Mouse (Mus musculus) liver, adult (tissue): ENCODE measurements around the gene Ctrc.

ENCODE experiments used
- GATA4 ChIP-seq: IDR thresholded peaks from 2 replicates; pipeline ENCODE4 v1.6.1; 2014; ENCODE audit warnings: mild to moderate bottlenecking, low read length; ENCODE audit not compliant: insufficient replicate concordance

Ctrc gene

DNA sequence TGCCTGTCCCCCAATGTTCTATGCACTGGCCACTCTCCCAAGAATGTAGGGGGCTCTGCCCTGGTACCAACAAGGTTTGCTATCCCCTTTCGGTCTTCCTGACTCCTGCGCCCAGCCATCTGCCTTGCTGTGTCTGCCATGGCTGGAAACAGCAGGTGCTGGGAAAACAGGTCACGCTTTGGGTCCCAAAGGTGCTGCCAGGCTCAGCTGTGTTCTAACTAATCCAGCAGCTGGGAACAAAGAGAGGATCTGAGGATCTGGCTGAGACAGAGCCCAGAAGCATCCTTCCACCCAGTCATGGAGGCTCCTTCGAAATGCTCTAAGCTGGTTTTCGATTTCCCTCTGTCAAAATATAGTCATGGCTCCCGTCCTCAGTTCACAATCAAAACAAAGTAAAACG, 29.9 kb downstream of the Ctrc start:
- TF ChIP-seq GATA4: no peak

DNA sequence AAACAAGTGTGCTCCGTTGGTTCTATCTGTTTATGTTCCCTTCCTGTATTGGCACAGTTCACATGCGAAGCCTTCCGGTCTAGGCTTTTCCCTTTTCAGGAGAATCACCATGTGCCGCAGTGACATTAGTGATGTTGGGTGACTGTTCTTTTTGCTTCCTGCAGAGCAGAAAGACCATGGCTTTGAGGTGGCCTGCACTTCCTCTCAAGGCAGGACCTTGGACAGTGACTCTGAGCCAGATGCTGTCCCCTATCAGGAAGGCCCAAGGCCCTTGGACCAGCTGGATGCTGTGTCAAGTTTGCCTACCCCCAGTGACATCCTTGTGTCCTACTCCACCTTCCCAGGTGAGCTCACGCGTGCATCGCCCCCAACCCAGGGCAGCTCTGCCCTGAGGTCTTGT, 34.8 kb downstream of the Ctrc start:
- no peak for TF ChIP-seq GATA4

DNA sequence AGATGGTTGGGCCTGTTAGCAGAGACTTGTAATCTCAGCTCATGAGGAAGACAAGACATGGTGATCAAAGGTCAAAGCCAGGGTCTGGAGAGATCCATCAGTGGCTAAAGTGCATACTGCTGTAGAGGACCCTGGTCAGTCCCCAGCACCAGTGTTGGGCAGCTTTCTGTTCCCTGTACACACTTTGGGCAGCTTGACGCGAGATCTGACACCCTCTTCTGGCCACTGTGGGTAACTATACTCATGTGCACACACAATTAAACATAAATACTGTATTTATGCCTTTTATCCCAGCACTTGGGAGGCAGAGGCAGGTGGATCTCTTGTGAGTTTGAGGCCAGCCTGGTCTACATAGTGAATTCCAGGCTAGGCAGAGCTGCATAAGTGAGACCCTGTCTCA, 35.2 kb downstream of the Ctrc start:
- no peak for TF ChIP-seq GATA4

DNA sequence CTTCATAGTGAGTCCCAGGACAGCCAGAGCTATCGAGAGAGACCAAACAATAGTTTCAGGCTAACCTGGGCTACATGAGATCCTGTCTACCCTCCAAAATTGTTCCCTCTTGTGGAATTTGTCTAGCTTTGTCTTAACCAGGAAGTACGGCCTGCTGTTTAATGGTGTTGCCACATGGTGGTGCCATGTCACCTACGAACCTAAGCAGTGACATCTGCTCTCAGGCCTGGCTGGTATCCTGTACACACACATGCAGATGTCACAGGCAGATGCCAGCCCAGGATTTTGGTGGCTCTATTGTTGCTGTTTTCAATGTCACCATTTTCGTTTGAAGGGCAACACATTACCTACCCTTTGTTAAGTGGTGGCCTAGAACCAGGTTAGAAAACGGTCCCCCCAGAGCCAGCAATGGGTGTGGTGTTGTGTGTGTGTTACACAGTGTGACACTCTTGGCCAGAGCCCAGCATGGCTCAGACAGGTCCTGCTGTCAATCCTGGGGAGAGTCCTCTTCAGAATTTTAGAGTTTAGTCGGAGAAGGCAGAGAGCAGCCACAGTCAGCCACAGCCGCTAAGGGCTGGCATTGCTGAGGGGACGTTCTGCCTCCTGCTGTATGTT, 36.2 kb downstream of the Ctrc start:
- TF ChIP-seq GATA4: no peak

DNA sequence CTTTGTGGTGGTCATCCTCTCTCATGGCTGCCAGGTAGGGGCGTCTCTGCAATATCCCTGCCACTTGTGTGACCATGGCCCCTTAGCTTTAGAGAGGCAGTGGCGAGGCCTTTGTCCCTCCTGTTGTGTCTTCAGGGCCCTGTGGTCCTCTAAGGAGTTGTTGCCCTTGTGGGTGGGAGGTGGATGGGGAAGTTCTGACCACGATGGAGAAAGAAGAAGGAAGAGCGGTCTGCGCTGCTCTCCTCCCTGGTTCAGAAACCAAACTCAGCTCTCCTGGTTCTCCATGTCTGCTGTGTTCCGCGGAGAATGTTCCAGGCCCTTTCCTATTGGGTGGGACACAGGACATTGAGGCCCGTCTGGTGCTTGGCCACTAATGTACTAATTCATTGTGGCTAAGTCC, 40.3 kb downstream of the Ctrc start:
- no peak for TF ChIP-seq GATA4

DNA sequence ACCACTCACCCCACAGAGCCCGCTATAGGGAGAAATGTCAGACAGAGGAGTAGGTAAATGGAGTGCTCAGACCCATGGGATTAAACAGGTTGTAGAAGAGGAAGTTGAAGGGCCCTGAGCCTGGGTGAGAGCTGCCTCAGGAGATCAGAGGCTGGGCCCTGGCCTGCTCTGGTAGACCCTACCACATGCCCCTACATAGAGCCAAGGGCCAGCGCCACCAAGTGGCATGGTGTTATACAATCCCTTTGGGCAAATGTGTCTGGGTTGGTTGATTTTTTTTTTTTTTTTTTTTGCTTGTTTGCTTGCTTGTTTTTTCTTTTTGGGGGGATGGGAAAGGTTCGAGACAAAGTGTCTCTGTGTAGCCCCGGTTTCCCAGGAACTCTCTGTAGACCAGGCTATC, 42.1 kb downstream of the Ctrc start:
- no peak for TF ChIP-seq GATA4

DNA sequence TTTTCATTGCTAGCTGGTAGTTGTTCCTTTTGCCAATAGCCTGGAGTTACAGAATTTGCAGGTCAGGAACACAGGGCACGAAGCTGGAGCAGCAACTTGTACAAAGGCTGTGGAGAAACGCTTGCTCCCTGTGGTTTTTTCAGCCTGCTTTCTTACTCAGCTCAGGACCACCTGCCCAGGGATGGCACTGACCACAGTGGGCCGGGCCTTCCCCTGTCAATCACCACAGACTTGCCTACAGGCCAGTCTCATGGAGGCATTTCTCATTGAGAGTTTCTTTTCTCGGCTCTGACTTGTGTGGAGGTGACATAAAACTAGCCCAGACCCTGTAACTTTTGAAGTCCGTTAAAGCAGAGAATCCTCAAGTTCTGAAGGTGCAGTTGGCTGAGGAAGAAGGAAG, 48.6 kb downstream of the Ctrc start:
- TF ChIP-seq GATA4: no peak

DNA sequence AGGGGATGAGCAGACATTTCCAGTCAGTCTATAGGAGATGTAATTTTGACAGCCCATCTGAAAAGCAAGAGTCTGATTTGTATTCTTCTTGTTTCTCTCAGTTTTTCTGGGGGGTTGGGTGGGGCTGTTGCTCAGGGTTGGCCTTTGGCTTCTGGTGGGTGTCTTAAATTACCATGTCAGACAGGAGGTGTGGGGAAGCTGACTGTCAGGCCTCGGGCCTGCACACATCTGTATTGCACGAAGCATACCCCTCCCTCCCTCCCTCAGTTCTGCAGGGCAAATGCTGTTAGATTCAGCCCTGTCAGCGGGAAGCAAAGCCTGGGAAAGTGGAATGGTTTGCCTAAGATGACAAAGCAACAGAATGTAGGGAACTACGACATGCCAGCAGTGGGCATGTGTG, 49.2 kb downstream of the Ctrc start:
- no peak for TF ChIP-seq GATA4

DNA sequence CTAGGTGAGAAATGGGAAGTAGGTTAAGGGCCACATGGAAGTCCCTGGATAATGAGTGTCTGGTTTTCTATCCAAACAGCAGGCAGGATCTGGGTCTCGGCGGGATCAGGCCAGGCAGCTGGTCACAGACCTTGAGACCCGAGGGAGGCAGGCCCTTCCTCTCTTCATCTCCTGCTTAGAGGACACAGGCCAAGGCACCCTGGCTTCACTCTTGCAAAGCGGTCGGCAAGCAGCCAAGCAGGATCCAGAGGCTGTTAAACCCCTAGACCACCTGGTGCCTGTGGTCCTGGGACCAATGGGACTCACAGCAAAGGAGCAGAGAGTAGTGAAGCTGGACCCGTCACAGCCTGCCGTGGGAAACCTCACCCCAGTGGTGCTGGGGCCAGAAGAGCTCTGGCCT, 49.8 kb downstream of the Ctrc start:
- TF ChIP-seq GATA4: no peak

DNA sequence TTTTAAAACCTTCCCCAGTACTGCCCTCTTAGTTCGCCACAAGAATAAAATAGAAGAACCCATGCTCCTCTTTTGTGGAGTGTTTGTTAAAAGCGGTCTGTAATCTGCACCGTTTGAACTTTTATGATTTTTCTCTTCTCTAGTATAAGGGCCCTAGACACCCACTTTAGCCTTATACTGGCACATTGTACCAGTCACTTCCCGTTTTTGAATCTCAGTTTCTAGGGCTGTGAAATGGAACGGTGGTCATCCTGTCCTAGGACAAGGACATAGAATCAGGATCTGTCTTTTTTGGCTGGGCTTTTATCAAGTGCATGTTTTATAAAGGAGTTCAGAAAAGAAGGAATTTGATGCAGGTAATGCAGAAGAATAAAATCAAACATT, 52.0 kb downstream of the Ctrc start:
- TF ChIP-seq GATA4: no peak

DNA sequence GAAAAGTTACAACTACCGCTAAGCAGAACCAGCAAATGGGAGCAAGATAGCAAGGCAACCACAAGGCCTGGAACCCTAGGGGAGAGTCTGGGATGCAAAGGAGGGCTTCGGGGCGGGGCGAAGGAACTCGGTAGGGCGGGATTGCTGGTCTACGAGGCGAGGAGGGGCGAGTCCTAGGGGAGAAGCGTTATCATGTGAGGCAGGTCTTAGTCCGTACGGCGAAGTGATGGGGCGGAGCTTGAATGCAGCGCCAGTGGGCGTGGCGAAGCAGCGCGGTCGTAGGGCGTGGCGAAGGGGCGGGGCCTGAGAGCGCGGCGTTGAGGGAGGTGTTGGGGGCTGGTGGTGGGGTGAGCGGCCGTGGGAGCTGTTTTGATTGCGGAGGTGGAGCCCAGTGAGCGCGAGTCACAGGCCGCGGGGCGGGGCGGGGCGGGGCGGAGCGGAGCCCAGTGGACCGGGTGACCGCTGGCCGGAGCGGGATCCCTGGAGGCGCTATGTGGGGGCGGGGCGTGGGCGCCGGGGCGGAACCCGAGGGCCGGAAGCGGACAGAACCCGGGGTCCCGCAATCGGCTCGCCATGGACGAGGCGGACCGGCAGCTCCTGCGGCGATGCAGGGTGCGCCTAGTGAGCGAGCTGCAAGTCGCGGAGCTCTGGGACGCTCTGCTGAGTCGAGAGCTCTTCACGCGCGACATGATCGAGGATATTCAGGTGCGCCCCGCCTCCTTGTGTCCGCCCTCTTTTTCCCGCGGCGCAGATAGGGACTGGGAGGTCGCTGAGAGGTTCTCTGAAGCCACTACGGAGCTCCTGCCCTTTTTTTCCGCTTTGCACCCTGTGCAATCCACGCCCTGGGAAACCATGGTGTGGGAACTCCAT, 52.6 kb downstream of the Ctrc start, which contains the start of gene Casp9:
TSS of gene Casp9 (plus strand) at position 331 of the 870 bp plus-strand sequence.
- TF ChIP-seq GATA4: peak; percentile 43; the same call in 1 of the 2 replicates

DNA sequence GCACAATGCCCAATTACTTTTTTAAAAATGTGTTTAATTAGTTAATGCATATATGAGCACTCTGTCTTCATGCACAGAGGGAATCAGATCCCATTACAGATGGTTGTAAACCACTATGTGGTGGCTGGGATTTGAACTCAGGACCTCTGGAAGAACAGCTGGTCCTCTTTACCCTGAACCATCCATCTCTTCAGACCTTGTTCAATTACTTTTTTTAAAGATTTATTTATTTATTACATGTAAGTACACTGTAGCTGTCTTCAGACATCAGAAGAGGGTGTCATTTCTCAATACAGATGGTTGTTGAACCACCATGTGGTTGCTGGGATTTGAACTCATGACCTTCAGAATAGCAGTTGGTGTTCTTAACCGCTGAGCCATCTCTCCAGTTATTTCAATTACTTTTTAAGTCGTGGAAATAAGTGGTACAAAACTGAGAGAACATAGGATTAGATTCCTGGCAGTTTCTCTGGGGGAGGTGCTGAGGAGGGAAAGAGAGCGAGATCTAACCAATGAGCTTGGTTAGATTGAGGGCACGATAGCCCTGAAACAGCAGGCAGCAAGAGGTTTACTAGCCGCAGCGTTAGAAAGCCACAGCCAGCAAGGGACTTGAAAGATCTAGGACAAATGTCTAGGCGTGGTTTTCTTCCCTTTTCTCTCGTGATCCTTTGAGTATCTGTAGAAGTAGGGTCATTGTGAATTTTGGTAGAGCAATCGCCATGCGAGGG, 53.4 kb downstream of the Ctrc start:
- TF ChIP-seq GATA4: no peak

DNA sequence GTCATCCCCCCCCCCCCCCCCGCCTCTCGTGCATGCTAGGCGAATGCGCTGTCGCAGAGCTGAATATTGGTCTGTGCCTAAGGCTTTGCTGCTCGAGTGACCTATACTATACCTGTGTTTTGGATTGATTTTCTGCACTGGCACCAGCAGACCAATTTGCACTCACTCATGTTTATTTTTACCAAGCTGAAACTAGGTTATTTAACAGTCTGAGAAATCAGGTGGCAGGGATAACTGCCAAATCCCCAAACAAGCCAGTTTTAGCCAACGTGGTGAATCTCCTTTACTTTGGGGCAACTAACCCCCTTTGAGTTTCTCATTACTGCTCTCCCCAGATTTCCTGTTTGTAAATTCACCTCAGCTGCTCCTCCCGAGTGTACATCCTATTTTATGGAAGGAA, 54.2 kb downstream of the Ctrc start:
- TF ChIP-seq GATA4: no peak

DNA sequence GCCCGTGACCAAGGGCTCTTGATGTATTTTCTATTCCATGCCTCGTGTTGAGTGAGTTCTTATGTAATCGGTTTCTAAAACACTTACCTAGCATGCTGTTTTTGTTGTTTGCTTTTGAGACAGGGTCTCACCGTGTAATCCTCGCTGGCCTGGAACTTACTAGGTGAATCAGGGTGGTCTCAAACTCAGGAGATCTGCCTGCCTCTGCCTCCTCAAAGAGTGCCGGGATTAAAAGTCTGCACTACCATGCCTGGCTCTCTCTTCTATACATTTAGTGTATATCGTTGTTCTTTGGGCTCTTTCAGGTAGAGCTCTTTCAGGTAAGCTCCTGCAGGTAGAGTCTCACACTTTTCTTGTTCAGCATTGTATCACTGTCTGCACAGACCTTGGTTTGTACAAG, 54.7 kb downstream of the Ctrc start:
- TF ChIP-seq GATA4: no peak

DNA sequence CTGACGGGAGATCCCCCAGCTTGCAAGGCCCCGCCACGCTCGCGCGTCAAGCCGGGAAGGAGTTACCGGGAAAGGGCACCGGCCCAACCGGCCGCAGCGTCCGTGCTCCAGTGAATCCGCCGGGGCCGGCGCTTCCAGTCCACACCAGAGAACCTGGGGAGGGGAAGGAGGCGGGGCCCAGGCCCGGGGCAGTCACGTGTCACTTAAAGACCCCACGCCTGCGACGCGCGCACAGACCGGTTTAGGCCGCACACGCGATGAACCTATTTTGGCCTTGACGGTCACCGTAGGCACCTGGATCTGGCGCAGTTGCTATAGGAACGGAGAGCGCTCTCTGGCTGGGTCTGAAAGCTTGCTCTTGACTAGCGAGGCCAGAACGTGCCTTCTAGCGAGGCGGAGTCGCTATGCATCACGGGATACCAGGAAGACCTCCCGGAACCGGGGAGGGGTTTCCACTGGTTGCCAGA, 55.6 kb downstream of the Ctrc start, which contains the start of gene Dnajc16:
TSS of gene Dnajc16 (minus strand) at position 408 of the 467 bp plus-strand sequence.
- TF ChIP-seq GATA4: peak; percentile 71; the same call in 1 of the 2 replicates
